Mouse (Mus musculus) small intestine, adult 2 months (tissue): ENCODE measurements around the gene Igsf21. TPM values are rescaled to one million over a fixed set of nuclear protein-coding genes. Genes with fewer than 3 reads are reported as not detected.

ENCODE experiments used
- H3K27ac ChIP-seq: fragments of 200-500 bp; 2 replicates; pipeline ENCODE4 v1.5.1; 2012; ENCODE audit warnings: low read depth, low read length, control low read depth, inconsistent platforms; ENCODE audit not compliant: insufficient read depth
- H3K27me3 ChIP-seq: fragments of 200-500 bp; 2 replicates; pipeline ENCODE4 v1.6.1; 2012; ENCODE audit warnings: mild to moderate bottlenecking, moderate library complexity, low read length, inconsistent platforms; ENCODE audit not compliant: control insufficient read depth, insufficient read depth
- H3K36me3 ChIP-seq: fragments of 200-500 bp; 2 replicates; pipeline ENCODE4 v1.6.1; 2012; ENCODE audit warnings: mild to moderate bottlenecking, low read length, control low read depth, inconsistent platforms; ENCODE audit not compliant: control insufficient read depth, insufficient read depth
- H3K4me1 ChIP-seq: fragments of 200-500 bp; 2 replicates; pipeline ENCODE4 v1.6.1; 2012; ENCODE audit warnings: low read length, inconsistent platforms, mixed read lengths; ENCODE audit not compliant: control insufficient read depth, insufficient read depth, insufficient read length
- H3K4me3 ChIP-seq: fragments of 200-500 bp; 2 replicates; pipeline ENCODE4 v1.5.1; 2012; ENCODE audit warnings: low read depth, mild to moderate bottlenecking, control low read depth, inconsistent platforms, low read length, moderate library complexity
- CTCF ChIP-seq: fragments of 200-500 bp; IDR thresholded peaks from 2 replicates; pipeline ENCODE4 v1.5.1; 2012; ENCODE audit warnings: low read depth, mild to moderate bottlenecking, control low read depth, inconsistent platforms, low read length, moderate library complexity, mixed read lengths; ENCODE audit not compliant: insufficient replicate concordance, insufficient read length; ENCODE audit errors: extremely low read depth
- POLR2A ChIP-seq: fragments of 200-500 bp; IDR thresholded peaks from 2 replicates; pipeline ENCODE4 v1.6.1; 2012; ENCODE audit warnings: low read depth, mild to moderate bottlenecking, control low read depth, inconsistent platforms, low read length, moderate library complexity
- WGBS: fragments of 180-500 bp; shearing (Covaris S2); methylation state at CpG from one replicate; pipeline ENCODE4 v1.1.7; 2018; 5-methylcytosine and 5-hydroxymethylcytosine counted together
- polyA plus RNA-seq: library from polyadenylated mRNA; depleted of rRNA; stranded (reverse); fragments of >200 nt; gene quantifications from 2 replicates; pipeline ENCODE4 v1.2.3, GENCODE M21; 2012

Igsf21 gene
- polyA plus RNA-seq, 1 experiment: 1.0 TPM

- TF ChIP-seq POLR2A (no peak), CTCF (no peak)
- H3K27ac ChIP-seq: no peak overlapping the region
- 72% methylated on average over 5 of the region's 5 CpGs for WGBS
Observed at GRCm38 (mm10) chr4:140154484-140154883, 92.1 kb downstream of the Igsf21 start.

GRCm38 (mm10) chr4:140153711-140154114 is 92.9 kb downstream of the Igsf21 start:
- Histone ChIP-seq H3K36me3 (no peaks in the 10 kb centered on the region), H3K27me3 (no peaks in the 10 kb centered on the region), H3K4me3 (no peak overlapping the region), H3K27ac (no peak overlapping the region), H3K4me1 (no peaks in the 10 kb centered on the region)
- no peak for TF ChIP-seq CTCF
- TF ChIP-seq POLR2A: no peak
- 68% methylated on average over 9 of the region's 9 CpGs for WGBS

More at GRCm38 (mm10) chr4:140154484-140154883, 92.1 kb downstream of the Igsf21 start:
- Histone ChIP-seq H3K4me1 (no peaks in the 10 kb centered on the region), H3K27me3 (no peaks in the 10 kb centered on the region), H3K36me3 (no peaks in the 10 kb centered on the region), H3K4me3 (no peak overlapping the region)

GRCm38 (mm10) chr4:140153101-140153500 is 93.5 kb downstream of the Igsf21 start:
- Histone ChIP-seq H3K4me1 (no peaks in the 10 kb centered on the region), H3K27ac (no peak overlapping the region), H3K36me3 (no peaks in the 10 kb centered on the region), H3K4me3 (no peak overlapping the region), H3K27me3 (no peaks in the 10 kb centered on the region)
- no peak for TF ChIP-seq POLR2A
- TF ChIP-seq CTCF: peak; percentile 69; the same call in 1 of the 2 replicates
- 21% methylated on average over 7 of the region's 7 CpGs for WGBS

- Histone ChIP-seq H3K4me1 (no peaks in the 10 kb centered on the region), H3K27me3 (no peaks in the 10 kb centered on the region), H3K36me3 (no peaks in the 10 kb centered on the region), H3K4me3 (no peak overlapping the region), H3K27ac (no peak overlapping the region)
- no peak for TF ChIP-seq POLR2A
- TF ChIP-seq CTCF: no peak
- 63% methylated on average over 8 of the region's 8 CpGs for WGBS
Observed at GRCm38 (mm10) chr4:140149706-140150105, 96.9 kb downstream of the Igsf21 start.

GRCm38 (mm10) chr4:140147857-140148695 is 98.5 kb downstream of the Igsf21 start:
- 68% methylated on average over 20 of the region's 20 CpGs for WGBS
- H3K4me3 ChIP-seq: no peak overlapping the region
- TF ChIP-seq POLR2A: no peak
- TF ChIP-seq CTCF: no peak
- no peaks in the 10 kb centered on the region for H3K4me1 ChIP-seq
- no peak overlapping the region for H3K27ac ChIP-seq
- no peaks in the 10 kb centered on the region for H3K27me3 ChIP-seq
- no peaks in the 10 kb centered on the region for H3K36me3 ChIP-seq

- no peak for TF ChIP-seq CTCF
- TF ChIP-seq POLR2A: no peak
- Histone ChIP-seq H3K27ac (no peak overlapping the region), H3K4me3 (no peak overlapping the region), H3K4me1 (no peaks in the 10 kb centered on the region), H3K27me3 (no peaks in the 10 kb centered on the region), H3K36me3 (no peaks in the 10 kb centered on the region)
- 69% methylated on average over 15 of the region's 15 CpGs for WGBS
Observed at GRCm38 (mm10) chr4:140147079-140147840, 99.3 kb downstream of the Igsf21 start.

GRCm38 (mm10) chr4:140143884-140144525 is 102.6 kb downstream of the Igsf21 start:
- Histone ChIP-seq H3K27ac (no peak overlapping the region), H3K4me1 (no peaks in the 10 kb centered on the region), H3K27me3 (no peaks in the 10 kb centered on the region), H3K36me3 (no peaks in the 10 kb centered on the region), H3K4me3 (no peak overlapping the region)
- TF ChIP-seq CTCF (peak; percentile 19; the same call in 1 of the 2 replicates), POLR2A (no peak)
- 83% methylated on average over 10 of the region's 10 CpGs for WGBS
